Mouse (Mus musculus): Measurements from ENCODE around the gene Slc4a1. TPM values are rescaled to one million over a fixed set of nuclear protein-coding genes. Genes with fewer than 3 reads are reported as not detected.

Gene Slc4a1
- total and polyA plus RNA-seq, 3 experiments = 0.02 to 0.49 (median 0.35) TPM

DNA sequence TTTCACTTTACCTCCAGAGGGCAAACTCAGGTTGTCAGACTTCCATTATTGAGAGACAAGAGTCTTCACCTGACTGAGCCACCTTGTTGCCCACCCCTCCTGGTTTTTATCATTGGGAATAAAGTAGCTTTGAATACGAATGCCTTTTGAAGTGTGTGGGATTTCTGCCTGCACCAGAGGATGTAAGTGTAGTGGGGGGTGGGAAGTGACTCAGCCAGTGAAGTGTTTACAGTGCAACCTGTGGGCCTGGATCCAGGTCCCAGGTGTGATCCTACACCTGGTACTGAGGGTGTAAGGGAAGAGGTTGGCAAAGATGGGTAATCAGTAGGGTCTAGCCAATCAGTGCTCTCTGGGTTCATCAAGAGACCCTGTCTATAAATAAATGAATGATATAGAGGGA lies 42.5 kb downstream of the Slc4a1 start:
- DNase-seq = no peak

DNA sequence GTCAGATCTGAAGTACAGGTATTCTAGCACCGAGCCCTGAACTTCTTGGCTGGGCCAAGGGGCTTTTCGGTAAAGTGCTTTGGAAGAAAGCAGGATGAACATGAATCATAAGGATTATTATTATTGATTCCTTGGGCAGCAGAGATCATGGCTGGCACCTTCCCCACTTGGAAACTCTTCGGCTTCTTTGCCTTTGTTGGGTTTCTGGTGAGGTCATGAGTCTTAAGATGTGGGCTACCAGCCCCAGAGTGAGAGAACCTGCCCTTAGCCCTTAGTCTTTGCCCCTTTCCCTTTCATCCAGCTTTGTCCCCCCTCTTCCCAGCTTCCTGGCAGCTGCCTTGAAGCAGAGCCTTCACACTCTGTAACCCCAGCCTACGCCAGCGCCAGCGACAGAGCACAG lies 44.1 kb downstream of the Slc4a1 start:
- no peak for DNase-seq

DNA sequence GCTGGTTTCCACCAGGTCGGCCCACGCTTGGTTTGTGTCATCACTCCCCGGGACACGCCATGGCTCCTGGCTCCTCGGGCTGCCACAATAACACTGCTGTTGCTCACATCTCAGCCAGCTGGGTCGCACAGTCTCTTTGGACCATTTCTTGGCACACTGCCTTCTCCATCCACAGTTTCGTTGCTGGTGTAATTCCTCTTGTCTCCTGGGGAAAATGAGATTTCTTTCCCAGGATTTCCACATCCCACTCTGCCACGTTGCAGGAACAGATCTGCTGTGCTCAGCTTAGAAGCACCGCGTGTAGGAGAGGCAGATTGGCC lies 45.4 kb downstream of the Slc4a1 start:
- peak; percentile 83 for DNase-seq

DNA sequence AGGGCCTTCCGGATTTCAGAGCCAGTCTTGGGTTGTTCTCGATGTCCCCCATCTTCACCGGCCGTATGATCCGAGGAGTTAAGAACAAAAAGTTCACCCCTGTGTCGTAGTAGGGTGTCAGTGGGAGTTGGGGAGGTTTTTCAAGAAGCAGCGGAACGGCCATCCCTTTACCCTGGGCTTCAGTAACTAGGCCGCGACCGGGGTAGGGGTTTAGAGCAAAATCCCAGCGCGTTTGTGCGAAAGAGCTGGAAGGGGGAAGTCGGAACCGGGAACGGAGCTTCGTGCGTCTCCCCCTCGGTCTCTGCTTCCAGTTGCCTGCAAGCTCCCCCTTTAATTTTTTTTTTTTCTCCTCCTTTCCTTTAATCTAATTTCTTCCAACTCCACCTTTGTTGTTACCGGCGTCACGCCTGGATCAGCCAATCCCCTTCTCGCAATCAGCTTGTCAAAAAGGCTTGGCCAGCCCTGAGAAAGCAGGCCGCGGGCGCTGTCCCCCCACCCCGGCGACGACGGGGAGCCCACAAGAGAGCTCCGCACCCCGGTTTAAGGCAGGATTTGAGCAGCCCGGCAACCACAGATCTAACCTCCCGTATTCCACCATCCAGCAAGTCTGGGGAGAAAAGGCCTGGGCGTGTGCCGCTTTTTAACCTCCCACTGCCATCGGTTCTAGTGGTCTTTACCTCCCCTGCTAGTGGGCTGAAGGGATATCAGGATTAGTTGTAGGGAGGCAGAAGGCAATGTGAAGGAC lies 45.9 kb downstream of the Slc4a1 start:
- peak; percentile 93 for DNase-seq

DNA sequence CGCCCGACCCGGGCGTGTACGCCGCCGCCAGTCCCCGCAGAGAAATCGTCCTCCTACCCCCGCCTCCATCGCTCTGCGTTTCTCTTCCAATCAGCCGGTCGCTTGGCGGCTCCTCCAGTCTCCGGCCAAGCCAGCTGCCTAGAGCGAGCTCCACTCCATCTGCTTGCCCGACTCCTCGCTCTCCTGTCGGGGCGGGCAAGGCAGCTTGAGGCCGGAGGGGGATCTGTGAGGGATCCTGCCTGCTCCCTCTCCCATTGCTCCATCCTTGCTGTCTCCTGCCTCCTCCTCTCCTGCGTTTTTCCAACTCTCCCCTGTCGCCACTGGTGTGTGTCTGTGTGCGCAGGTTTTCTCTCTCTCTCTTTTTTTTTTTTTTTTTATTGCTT lies 46.6 kb downstream of the Slc4a1 start, which contains the start of gene Ubtf:
TSS of gene Ubtf (minus strand) at position 333 of the 383 bp plus-strand sequence.
- peak; percentile 91 for DNase-seq

DNA sequence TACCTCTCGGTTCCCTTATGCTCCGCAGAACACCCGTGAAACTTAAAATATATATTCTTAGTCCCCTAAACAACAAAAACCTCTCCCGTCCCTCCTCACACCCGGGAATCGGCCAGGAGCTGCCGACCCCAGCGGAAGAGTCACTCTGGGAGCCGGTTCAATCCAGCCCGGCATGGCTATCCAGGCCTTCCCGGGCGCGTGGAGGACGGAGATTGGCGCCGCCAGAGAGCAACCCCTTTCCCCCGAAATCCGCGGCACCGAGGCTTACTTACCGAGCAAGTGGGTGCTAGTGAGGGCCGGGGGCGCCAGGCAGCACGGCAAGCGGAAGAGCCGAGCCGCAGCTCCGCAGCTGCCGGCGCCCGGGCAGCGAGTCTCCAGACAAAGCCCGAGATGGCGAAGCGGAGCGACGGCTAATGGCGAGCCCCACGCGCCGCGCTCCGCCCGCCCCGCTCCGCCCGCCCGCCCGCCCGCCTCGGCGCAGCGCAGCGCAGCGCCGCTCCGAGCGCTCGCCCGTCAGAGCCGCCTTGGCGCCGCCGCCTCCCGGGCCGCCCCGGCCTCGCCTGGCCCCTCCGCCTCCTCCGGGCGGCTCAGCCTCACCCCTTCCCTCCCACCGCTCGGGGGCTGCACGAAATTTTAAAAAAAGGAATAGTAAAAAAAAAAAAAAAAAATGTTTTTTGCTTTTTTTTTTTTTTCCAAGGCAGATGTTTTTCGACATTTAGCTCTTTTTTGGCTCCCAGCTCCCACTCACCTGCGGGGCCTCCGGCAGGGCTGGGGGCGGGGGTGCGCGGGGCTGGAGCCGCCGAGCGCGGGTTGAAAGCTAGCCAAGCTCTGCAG lies 47.2 kb downstream of the Slc4a1 start:
- DNase-seq = peak; percentile 80

DNA sequence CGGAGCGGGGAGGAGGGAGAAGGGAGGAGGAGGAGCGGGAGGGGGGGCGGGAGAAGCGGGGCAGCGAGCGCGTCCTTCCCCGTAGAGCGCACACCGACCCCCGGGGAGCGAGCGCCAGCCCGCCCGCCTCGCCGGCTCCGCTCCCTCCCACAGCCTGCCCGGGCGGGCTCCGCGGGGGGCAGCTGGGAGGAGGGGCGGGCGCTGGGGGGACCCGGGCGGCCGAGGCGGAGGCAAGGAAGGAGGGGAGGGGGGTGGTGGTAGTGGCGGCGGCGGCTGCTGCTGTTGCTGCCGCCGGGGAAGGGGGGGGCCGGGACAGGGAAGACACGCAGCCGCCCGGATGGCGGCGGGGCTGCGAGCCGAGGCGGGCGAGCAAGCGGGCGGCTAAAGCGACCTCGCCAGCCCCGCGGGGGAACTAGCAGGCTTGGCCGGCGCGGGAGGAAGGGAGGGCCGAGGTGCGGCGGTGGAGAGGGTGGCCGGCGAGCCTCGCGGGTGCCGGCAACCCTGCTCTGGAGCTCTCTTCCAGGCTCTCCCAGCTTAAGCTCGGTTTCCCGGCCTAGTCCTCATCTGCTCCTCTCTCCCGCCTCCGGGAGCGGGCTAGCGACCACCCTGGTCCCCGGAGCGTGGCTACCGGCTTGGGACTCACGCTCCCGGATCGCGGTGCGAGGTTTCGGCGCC lies 48.0 kb downstream of the Slc4a1 start:
- peak; percentile 91 for DNase-seq

DNA sequence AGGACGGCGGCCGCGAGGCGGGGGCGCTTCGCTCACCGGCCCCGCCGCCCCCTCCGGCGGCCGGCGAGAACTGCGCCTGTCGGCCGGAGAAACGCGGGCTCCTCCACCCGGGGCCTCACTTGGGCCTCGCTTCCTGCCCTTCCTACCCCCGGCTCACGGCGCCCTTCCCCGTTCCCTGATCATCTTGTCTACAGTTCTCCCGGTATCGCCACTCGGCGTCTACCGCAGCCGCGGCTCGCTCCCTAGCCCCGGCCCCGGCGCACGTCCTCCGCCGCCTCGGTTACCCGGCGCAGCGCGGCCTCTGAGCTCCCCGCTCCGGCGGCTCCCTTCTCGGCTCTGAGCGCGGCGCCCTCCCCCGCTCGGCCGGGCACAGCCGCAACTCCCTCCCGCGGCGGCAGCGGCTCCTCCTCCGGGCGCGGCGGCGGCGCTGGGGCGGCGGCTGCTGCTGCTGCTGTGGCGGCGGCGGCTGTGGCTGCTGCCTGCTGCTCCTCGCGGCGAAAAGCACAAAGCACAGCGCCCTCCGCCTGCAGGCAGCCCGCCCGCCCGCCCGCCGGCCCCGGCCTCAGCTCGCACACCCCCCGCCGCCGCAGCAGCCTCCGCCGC lies 48.6 kb downstream of the Slc4a1 start:
- DNase-seq = no peak

DNA sequence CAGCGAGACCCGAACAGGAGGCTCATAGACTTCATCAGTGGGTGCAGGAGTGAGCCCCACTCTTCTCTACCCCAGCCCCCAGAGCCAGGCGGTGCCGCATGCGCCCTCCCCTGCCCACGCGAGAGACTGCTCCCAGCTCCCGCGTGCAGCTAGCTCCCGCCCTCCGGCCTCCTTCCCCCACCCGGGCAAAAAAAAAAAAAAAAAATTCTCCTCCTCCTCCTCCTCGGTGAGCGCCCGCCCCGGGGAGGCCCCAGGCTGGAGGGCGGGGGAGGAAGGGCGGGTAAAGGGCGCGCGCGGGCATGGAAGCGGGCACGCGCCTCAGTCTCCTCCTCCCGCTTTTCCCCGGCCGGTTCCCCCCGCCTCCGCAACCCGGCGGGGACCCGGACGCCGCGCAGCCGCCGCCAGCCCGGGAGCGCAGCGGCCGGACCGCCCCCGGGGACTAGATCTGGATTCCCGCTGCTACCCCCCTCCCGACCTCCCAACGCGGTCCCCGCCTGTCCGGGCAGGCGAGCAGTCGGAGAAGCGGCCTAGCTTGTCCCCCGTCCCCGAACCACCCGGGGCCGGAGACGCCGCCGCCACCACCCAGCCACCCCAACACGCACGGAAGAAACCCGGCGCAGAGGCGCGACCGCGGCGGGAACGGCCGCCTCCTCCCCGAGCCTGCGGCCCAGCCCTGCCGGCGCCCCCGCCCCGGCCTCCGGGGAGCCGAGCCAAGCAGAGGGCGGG lies 49.3 kb downstream of the Slc4a1 start:
- peak; percentile 97 for DNase-seq

DNA sequence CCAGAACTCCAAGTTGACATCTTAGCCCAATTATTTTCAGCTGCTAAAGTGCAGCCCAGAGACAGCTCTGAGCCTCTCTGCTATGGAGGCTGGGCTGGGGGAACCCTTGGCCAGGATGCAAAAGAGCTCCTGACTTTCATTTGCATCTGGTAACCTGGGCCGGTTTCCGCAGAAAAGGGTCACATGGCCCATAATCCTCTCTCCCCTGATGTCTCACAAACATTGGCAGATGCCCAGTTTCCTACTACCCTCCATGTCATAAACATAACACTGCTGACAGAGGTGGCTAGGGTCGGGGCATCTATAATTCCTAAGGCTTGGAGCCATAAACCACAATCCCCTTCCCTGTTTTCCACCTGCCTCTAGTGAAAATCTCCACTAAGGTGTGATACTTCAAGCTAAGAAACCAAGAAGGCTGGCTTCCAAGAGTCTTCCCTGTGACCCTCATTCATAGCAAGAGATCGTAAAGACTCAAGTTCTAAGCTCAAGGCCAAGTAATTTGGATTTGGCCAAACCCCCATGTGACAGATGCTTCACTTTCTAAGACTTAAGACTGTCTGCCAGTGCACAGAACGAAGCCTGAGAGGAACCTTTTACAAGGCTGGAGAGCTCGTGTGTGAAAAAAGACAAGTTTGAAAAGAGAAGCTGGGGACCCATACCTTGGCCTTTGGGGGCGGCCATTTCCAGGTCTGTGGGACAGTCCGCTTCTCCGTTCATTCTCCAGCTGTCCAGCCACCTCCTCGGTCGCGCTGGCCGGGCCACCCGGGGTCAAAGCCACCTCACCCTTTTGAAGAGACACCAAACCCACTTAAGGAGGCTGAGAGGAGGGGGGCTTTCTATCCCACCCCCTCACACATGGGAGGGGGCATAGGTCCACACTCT lies 50.1 kb downstream of the Slc4a1 start:
- no peak for DNase-seq

DNA sequence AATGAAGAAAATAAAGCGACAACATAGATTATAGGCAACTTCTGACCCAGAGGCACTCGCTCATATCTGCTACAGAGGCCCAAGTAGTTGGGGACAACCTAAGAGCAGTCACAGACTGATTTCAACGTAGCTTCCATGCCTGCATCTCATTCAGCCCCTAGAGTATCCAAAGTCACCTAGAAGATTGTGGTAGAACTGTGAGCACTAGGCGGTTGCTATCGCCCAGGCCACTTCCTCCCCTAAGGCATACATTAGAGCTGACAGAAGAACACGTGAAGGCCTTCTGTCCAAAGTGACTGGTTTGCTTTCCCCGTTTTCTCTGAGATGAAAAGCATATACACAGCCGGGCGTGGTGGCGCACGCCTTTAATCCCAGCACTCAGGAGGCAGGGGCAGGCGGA lies 51.7 kb downstream of the Slc4a1 start:
- DNase-seq = no peak

DNA sequence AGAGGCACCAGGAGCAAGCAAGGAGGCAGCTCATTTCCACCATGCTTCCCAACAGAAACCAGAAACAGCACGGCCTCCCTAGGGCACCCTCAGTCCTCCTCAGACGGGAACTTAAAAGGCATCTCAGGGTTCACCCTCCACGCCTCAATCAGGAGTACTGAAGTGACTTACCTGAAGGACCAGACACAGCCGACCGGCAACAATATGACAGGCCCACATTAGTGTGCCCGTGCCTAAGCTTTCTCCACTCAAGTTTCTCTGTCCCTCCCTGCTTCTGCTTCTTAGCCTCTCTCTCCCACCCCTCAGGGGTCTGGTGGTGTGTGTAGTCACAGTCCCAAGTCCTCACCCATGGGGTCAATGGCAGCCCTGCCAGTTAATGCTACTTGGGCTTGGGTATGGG lies 53.4 kb downstream of the Slc4a1 start:
- DNase-seq = no peak

DNA sequence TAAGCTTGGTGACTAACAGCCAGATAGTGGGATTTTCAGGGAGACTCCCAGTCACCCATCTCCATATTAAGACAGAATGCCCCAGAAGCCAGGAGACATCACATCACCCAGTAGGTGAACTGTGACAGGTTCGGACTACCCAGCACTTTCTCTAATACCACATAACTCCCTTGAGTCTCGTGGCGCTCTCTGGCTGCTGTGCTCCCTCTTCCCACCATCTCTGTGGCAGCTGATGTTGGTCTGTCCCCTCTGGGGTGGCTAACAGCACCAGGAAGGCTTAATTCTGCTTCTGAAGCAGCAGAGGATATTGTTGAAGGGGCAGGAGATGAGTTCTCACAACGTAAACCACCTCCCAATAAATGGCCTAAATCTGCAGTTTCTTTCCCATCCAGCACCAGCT lies 54.0 kb downstream of the Slc4a1 start:
- peak; percentile 6 for DNase-seq

DNA sequence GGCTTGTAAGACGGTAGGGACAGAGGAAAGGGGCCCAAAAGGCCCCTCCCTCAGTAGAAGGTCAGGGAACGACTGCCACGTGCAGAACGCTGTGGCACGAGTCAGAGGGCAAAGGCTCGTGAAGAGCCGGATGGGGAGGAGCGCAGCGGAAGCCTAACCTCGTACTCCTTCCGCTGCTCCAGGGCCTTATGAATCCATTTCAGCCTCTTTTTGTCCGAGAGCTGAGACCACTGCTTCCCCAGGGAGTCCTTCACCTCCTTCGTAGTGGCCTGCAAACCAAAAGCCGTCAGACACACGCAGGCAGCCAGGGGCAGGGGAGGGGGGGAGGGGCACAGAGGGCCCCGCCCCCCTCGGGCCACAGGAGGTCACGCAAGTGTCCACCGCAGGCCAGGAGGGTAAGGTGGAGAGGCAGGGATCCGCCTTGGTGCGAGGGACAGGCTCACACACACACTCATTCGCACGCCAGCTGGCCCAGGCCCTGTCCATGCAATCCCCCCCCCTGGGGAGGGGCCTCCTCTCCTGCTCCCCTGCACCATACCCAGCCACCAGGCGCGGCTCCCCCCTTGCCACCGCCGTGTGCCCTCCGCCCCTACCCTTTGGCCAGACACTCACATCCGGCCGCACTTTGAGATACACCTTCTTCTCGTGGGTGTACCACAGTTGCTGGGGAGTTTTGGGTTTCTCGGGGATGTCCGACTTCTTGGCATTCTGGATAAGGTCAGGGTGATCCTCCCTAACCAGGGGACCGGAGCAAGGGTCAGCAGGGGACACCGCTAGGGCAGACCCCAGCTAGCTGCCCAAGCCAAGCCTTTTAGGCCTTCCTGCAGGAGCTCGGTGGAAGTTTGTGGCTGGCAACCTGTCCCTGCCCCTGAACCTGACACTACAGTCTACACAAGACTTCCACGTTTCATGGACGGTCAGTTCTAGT lies 55.0 kb downstream of the Slc4a1 start:
- DNase-seq = peak; percentile 69

DNA sequence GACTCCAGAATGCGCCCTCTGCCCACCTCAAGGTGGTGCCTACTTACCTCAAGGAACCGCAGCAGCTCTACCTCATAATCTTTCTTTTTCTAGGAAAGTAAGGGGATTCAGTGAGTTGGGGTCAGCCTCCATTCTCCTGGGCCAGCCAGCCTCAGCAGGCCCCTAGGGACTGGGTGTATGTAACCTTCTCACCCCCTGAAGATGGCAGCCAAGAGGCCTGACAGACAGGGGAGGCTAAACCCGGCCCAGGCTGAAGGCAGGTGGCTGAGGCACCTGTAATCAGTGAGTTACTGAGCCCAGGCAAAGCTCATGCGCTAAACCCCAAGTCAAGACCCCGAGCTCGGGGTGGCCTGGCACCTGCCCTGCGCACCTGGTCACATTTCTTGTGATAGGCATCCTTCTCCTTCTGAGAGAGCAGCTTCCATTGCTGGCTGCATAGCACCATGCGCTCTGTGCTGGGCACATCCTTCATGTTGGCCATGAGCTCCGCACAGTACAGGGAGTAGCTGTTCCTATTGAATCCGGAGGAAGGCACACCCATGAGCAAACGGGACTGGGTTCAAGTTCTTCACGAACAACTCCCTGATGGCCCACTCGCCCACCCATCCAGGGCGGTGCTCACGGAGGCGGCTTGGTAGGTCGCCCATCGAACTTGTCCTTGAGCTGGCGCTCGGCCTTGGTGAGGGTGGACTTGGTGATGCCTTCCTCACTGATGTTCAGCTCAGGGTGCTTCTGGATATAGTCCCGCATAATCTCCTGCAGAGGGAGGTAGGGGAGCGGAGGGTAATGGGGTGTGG lies 56.0 kb downstream of the Slc4a1 start:
- DNase-seq = peak; percentile 68

DNA sequence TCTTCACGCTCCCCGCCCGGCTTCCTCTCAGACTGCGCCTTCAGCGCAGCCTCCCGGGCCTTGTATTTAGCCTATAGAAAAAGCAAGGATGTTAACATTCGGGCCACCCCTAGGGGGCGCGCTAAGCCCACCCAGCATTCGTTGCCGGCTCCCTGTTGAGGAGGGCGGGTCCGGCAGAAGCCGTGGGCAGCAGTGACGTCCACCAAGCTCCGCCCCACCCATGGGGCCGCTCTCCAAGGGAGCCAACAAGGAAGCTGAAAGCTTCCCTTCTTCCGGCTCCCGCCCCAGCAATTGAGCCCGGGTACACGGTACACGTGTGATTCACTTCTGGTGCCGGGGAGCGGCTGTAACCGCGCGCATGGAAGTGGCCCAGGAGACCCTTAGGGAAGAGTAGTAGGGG lies 57.0 kb downstream of the Slc4a1 start:
- peak; percentile 98 for DNase-seq

DNA sequence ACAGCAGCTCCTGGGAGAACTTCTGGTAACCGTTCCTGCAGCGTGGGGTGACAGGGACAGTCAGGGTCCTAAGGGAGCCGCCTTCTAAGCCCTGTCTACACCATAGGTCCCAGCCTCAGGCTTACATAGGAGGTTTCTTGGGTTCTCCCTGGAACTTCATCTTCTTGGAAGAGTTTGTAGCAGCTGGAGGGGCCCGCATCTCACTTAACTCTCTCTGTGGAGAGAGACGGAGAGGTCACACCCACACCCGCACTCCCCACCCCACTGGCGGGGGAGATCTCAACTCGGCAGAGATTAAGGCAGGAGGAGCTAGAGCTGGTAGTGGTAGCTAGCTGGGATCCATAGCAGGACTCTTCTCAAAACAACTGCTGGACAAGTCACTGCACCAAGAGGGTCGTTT lies 57.9 kb downstream of the Slc4a1 start:
- no peak for DNase-seq

DNA sequence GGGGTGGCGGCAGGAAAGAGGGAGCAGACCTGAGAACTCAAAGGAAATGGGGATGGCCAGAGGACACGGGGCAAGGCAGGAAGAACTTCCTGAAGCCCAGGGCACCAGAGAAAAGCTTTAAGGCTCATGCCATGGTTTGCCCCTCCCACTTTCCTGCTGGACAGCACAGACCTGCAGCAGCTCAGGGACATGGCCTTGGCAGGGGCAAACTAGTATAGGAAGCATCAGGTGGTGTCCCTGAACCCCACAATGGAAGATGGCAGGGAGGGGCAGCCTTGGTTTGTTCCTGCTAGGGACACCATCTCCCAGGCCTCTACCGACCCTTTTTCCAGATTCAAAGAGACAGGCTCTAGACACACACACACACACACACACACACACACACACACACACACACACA lies 60.6 kb downstream of the Slc4a1 start:
- peak; percentile 64 for DNase-seq

DNA sequence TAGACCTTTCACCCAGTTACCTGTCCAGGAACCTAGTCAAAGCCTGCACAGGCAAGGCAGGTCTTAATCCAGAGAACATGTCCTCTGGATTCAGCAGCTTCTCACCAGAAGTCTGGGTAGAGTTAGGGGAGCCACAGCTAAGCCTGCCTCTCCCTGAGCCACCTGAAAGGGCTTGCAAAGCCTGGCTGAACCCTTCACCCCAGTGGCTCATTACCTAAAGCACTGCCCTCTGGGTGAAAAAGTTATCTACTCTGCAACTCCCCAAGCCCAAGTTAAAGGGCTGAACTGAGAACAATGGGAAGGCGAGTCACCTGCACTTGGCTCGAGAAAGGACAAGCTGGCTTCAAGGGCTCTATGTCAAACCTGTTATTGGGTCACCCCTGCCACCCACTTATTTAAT lies 61.9 kb downstream of the Slc4a1 start:
- no peak for DNase-seq
